In genomic region chr3:9444558-9444957, GRCm38 (mm10) we compare ENCODE assay signal across 24 mouse cellular contexts.
DNase-seq lines count a peak whose midpoint lies in the region; ATAC-seq and TF ChIP-seq lines count a peak whose summit lies in the region.
"Had no signal": no experiment of that assay in that cellular context is flagged by ENCODE, and none has a peak within 500 bp of the region (broad histone marks: within the 10 kb centered on the region; RNA-seq: fewer than 3 reads in every experiment).

No protein-coding gene starts in this region.

- H3K27me3 ChIP-seq in heart, embryonic 13.5 days (replicated peaks), result no peaks in the 10 kb centered on the region
- no peaks in the 10 kb centered on the region for H3K27me3 ChIP-seq in heart, embryonic 12.5 days (replicated peaks)
- no peaks in the 10 kb centered on the region for H3K27me3 ChIP-seq in midbrain, embryonic 11.5 days (ENCODE audit: control insufficient read depth, insufficient read depth, low read length)
- no peaks in the 10 kb centered on the region for H3K27me3 ChIP-seq in midbrain, embryonic 16.5 days (ENCODE audit: control insufficient read depth, insufficient read depth, low read depth, low read length)
- H3K27me3 ChIP-seq in stomach, postnatal 0 days (ENCODE audit: control insufficient read depth, insufficient read depth, low read length), result no peaks in the 10 kb centered on the region
- no peaks in the 10 kb centered on the region for H3K27me3 ChIP-seq in liver, postnatal 0 days (ENCODE audit: insufficient read depth, low read length)
- H3K27me3 ChIP-seq: forebrain, embryonic 13.5 days; heart, embryonic 15.5 days; hindbrain, embryonic 13.5 days; intestine, embryonic 15.5 days had no signal

- DNase-seq in midbrain, embryonic 11.5 days (ENCODE audit: low spot score, missing footprints), result peak; percentile 33
- DNase-seq in stomach, postnatal 0 days (ENCODE audit: low spot score), result no peak
- no peak for DNase-seq in liver, postnatal 0 days
- DNase-seq: adrenal gland, postnatal 10 days; adrenal gland, postnatal 36 days; cerebellum, adult 18-20 months; cerebellum, adult 9-10 months; cerebellum, postnatal 14 days; forebrain, postnatal 0 days; gastrocnemius, adult 2 months; gastrocnemius, postnatal 14 days; heart, adult 18-20 months; kidney, adult 11 months had no signal

- no peak overlapping the region for H3K4me2 ChIP-seq in heart, embryonic 13.5 days
- H3K4me2 ChIP-seq in heart, embryonic 12.5 days, result no peak overlapping the region
- no peak overlapping the region for H3K4me2 ChIP-seq in midbrain, embryonic 11.5 days
- H3K4me2 ChIP-seq in midbrain, embryonic 16.5 days (ENCODE audit: low read length), result no peak overlapping the region
- no peak overlapping the region for H3K4me2 ChIP-seq in stomach, postnatal 0 days (replicated peaks; ENCODE audit: low read depth)
- no peak overlapping the region for H3K4me2 ChIP-seq in liver, postnatal 0 days (ENCODE audit: low read depth, low read length)
- H3K4me2 ChIP-seq: forebrain, embryonic 13.5 days; heart, embryonic 15.5 days; hindbrain, embryonic 13.5 days; intestine, embryonic 15.5 days had no signal

- peaks cover 41% of the 10 kb centered on the region for H3K36me3 ChIP-seq in heart, embryonic 13.5 days
- peaks cover 29% of the 10 kb centered on the region for H3K36me3 ChIP-seq in heart, embryonic 12.5 days
- H3K36me3 ChIP-seq in midbrain, embryonic 11.5 days (ENCODE audit: control insufficient read depth, insufficient read depth, low read length), result no peaks in the 10 kb centered on the region; the same call in 1 of the 2 replicates
- H3K36me3 ChIP-seq in midbrain, embryonic 16.5 days (ENCODE audit: control insufficient read depth, insufficient read depth, low read length), result 0 out of 2 replicates have a peak, but pooled peaks cover 8% of the 10 kb centered on the region
- 0 out of 2 replicates have a peak, but pooled peaks cover 2% of the 10 kb centered on the region for H3K36me3 ChIP-seq in stomach, postnatal 0 days (ENCODE audit: control insufficient read depth, insufficient read depth, low read length)
- peaks cover 3% of the 10 kb centered on the region; the same call in 1 of the 2 replicates for H3K36me3 ChIP-seq in liver, postnatal 0 days (replicated peaks; ENCODE audit: insufficient read depth, low read length)

- WGBS in heart, embryonic 13.5 days, result 64% methylated on average over 5 of the region's 5 CpGs
- 66% methylated on average over 5 of the region's 5 CpGs for WGBS in heart, embryonic 12.5 days
- WGBS in midbrain, embryonic 11.5 days, result 78% methylated on average over 5 of the region's 5 CpGs
- 75% methylated on average over 5 of the region's 5 CpGs for WGBS in midbrain, embryonic 16.5 days
- WGBS in stomach, postnatal 0 days, result 76% methylated on average over 5 of the region's 5 CpGs
- WGBS in liver, postnatal 0 days (ENCODE audit: insufficient replicate concordance), result 78% methylated on average over 5 of the region's 5 CpGs

- 0 out of 2 replicates have a peak, but pooled peaks have one; percentile 9 for TF ChIP-seq CTCF in stomach, postnatal 0 days (IDR thresholded peaks at IDR 0.05; ENCODE audit: low read depth)
- no peak for TF ChIP-seq CTCF in liver, postnatal 0 days (IDR thresholded peaks at IDR 0.05; ENCODE audit: low read depth)

- H3K9me3 ChIP-seq in heart, embryonic 13.5 days, result 0 out of 2 replicates have a peak, but pooled peaks cover 3% of the 10 kb centered on the region
- no peaks in the 10 kb centered on the region for H3K9me3 ChIP-seq in heart, embryonic 12.5 days (replicated peaks)
- H3K9me3 ChIP-seq in midbrain, embryonic 11.5 days (ENCODE audit: control insufficient read depth, low read length), result no peaks in the 10 kb centered on the region
- H3K9me3 ChIP-seq in midbrain, embryonic 16.5 days (replicated peaks; ENCODE audit: control insufficient read depth, low read length, poor library complexity, severe bottlenecking), result no peaks in the 10 kb centered on the region
- H3K9me3 ChIP-seq in stomach, postnatal 0 days (ENCODE audit: control insufficient read depth, low read length), result no peaks in the 10 kb centered on the region
- H3K9me3 ChIP-seq in liver, postnatal 0 days (ENCODE audit: low read length), result no peaks in the 10 kb centered on the region
- H3K9me3 ChIP-seq: forebrain, embryonic 13.5 days; heart, embryonic 15.5 days; intestine, embryonic 15.5 days had no signal

- no peak for ATAC-seq in heart, embryonic 13.5 days (ENCODE audit: extremely low read depth, insufficient number of reproducible peaks, low FRiP score, low TSS enrichment)
- no peak for ATAC-seq in heart, embryonic 12.5 days (ENCODE audit: insufficient number of reproducible peaks, low FRiP score)
- no peak for ATAC-seq in midbrain, embryonic 11.5 days (ENCODE audit: low FRiP score)
- ATAC-seq in midbrain, embryonic 16.5 days, result no peak
- no peak for ATAC-seq in stomach, postnatal 0 days (ENCODE audit: low FRiP score, low TSS enrichment)
- ATAC-seq in liver, postnatal 0 days, result no peak
- ATAC-seq: CD4-positive, CD25-positive, alpha-beta regulatory T cell, adult 4 months; forebrain, embryonic 13.5 days; forebrain, postnatal 0 days; hindbrain, embryonic 16.5 days; intestine, embryonic 15.5 days had no signal

- H3K9ac ChIP-seq in heart, embryonic 13.5 days, result no peak overlapping the region
- no peak overlapping the region for H3K9ac ChIP-seq in heart, embryonic 12.5 days
- no peak overlapping the region for H3K9ac ChIP-seq in midbrain, embryonic 11.5 days (ENCODE audit: low read length)
- no peak overlapping the region for H3K9ac ChIP-seq in midbrain, embryonic 16.5 days (ENCODE audit: low read depth, low read length)
- no peak overlapping the region for H3K9ac ChIP-seq in stomach, postnatal 0 days (ENCODE audit: low read length)
- no peak overlapping the region for H3K9ac ChIP-seq in liver, postnatal 0 days (replicated peaks)
- H3K9ac ChIP-seq: forebrain, embryonic 13.5 days; forebrain, postnatal 0 days; heart, embryonic 15.5 days; hindbrain, embryonic 13.5 days; intestine, embryonic 15.5 days had no signal

- peaks cover 60% of the 10 kb centered on the region for H3K4me1 ChIP-seq in heart, embryonic 13.5 days
- peaks cover 48% of the 10 kb centered on the region for H3K4me1 ChIP-seq in heart, embryonic 12.5 days (replicated peaks)
- H3K4me1 ChIP-seq in midbrain, embryonic 11.5 days (ENCODE audit: control insufficient read depth, insufficient read depth, low read length), result no peaks in the 10 kb centered on the region
- peaks cover 6% of the 10 kb centered on the region; the same call in 1 of the 2 replicates for H3K4me1 ChIP-seq in midbrain, embryonic 16.5 days (ENCODE audit: control insufficient read depth, insufficient read depth, low read length)
- H3K4me1 ChIP-seq in stomach, postnatal 0 days (replicated peaks; ENCODE audit: control insufficient read depth, insufficient read depth), result no peaks in the 10 kb centered on the region
- H3K4me1 ChIP-seq in liver, postnatal 0 days (ENCODE audit: insufficient read depth), result no peaks in the 10 kb centered on the region
- H3K4me1 ChIP-seq: hindbrain, embryonic 10.5 days; intestine, embryonic 15.5 days had no signal

- no peak overlapping the region for H3K4me3 ChIP-seq in heart, embryonic 13.5 days
- H3K4me3 ChIP-seq in heart, embryonic 12.5 days, result no peak overlapping the region
- H3K4me3 ChIP-seq in midbrain, embryonic 11.5 days (ENCODE audit: low read depth, low read length), result no peak overlapping the region
- H3K4me3 ChIP-seq in midbrain, embryonic 16.5 days (ENCODE audit: low read depth, low read length), result no peak overlapping the region
- H3K4me3 ChIP-seq in stomach, postnatal 0 days (ENCODE audit: low read depth, low read length), result no peak overlapping the region
- H3K4me3 ChIP-seq in liver, postnatal 0 days (ENCODE audit: low read depth, low read length), result no peak overlapping the region
- H3K4me3 ChIP-seq: forebrain, embryonic 10.5 days; forebrain, embryonic 13.5 days; gastrocnemius, adult 2 months; heart, embryonic 15.5 days; hindbrain, embryonic 10.5 days; hindbrain, embryonic 13.5 days; intestine, embryonic 15.5 days had no signal

- no peak for TF ChIP-seq EP300 in stomach, postnatal 0 days (optimal IDR thresholded peaks at IDR 0.05)
- TF ChIP-seq EP300 in liver, postnatal 0 days (IDR thresholded peaks at IDR 0.05; ENCODE audit: low read depth), result no peak

- H3K27ac ChIP-seq in heart, embryonic 13.5 days (replicated peaks), result peak overlapping the region; percentile 97; the same call in 1 of the 2 replicates
- H3K27ac ChIP-seq in heart, embryonic 12.5 days (ENCODE audit: poor library complexity, severe bottlenecking), result no peak overlapping the region
- no peak overlapping the region for H3K27ac ChIP-seq in midbrain, embryonic 11.5 days (ENCODE audit: low read depth, low read length)
- no peak overlapping the region for H3K27ac ChIP-seq in midbrain, embryonic 16.5 days (ENCODE audit: low read length)
- H3K27ac ChIP-seq in stomach, postnatal 0 days (replicated peaks), result no peak overlapping the region
- no peak overlapping the region for H3K27ac ChIP-seq in liver, postnatal 0 days (ENCODE audit: low read depth)
- H3K27ac ChIP-seq: forebrain, embryonic 10.5 days; forebrain, embryonic 13.5 days; gastrocnemius, adult 2 months; hindbrain, embryonic 10.5 days; hindbrain, embryonic 13.5 days; intestine, embryonic 15.5 days had no signal
